Mouse (Mus musculus) lung, embryonic 15.5 days (tissue): ENCODE measurements at regions not wholly inside any gene's neighbourhood (a gene's known extent, or its start where the extent isn't known, plus 50 kb on each side); places are given as distances from the start of the nearest gene placed in this dataset.
"Not testable (repeated sequence)": the region's sequence is repeated elsewhere in the genome, so short reads cannot be mapped to it uniquely, and the experiment has no call there.

Experiments used
- ATAC-seq: fragments of 200-750 bp; cut with Nextera tagmentation; 2 replicates; pipeline ENCODE4 v1.8.0; 2017; ENCODE audit warnings: moderate number of reproducible peaks, borderline replicate concordance; ENCODE audit not compliant: low FRiP score, low TSS enrichment; ENCODE audit errors: extremely low read depth
- H3K27ac ChIP-seq: fragments of 300-500 bp; sonication (generic); 2 replicates; pipeline ENCODE4 v1.5.1; 2015; ENCODE audit warnings: moderate library complexity, mild to moderate bottlenecking, inconsistent platforms
- H3K27me3 ChIP-seq: fragments of 300-500 bp; sonication (generic); 2 replicates; pipeline ENCODE4 v1.6.1; 2015; ENCODE audit warnings: inconsistent platforms
- H3K36me3 ChIP-seq: fragments of 300-500 bp; sonication (generic); 2 replicates; pipeline ENCODE4 v1.6.1; 2015; ENCODE audit warnings: inconsistent platforms
- H3K4me1 ChIP-seq: fragments of 300-500 bp; sonication (generic); 2 replicates; pipeline ENCODE4 v1.6.1; 2015; ENCODE audit warnings: inconsistent platforms
- H3K4me2 ChIP-seq: fragments of 300-500 bp; sonication (generic); 2 replicates; pipeline ENCODE4 v1.6.1; 2015; ENCODE audit warnings: inconsistent platforms, mild to moderate bottlenecking, moderate library complexity
- H3K4me3 ChIP-seq: fragments of 300-500 bp; sonication (generic); 2 replicates; pipeline ENCODE4 v1.5.1; 2015; ENCODE audit warnings: mild to moderate bottlenecking, inconsistent platforms
- H3K9ac ChIP-seq: fragments of 300-500 bp; sonication (generic); 2 replicates; pipeline ENCODE4 v1.6.1; 2015; ENCODE audit warnings: inconsistent platforms
- H3K9me3 ChIP-seq: fragments of 300-500 bp; sonication (generic); 2 replicates; pipeline ENCODE4 v1.6.1; 2016; ENCODE audit warnings: inconsistent platforms
- WGBS: fragments of 180-500 bp; shearing (Covaris S2); methylation state at CpG from one replicate; pipeline ENCODE4 v1.1.7; 2015; 5-methylcytosine and 5-hydroxymethylcytosine counted together

DNA sequence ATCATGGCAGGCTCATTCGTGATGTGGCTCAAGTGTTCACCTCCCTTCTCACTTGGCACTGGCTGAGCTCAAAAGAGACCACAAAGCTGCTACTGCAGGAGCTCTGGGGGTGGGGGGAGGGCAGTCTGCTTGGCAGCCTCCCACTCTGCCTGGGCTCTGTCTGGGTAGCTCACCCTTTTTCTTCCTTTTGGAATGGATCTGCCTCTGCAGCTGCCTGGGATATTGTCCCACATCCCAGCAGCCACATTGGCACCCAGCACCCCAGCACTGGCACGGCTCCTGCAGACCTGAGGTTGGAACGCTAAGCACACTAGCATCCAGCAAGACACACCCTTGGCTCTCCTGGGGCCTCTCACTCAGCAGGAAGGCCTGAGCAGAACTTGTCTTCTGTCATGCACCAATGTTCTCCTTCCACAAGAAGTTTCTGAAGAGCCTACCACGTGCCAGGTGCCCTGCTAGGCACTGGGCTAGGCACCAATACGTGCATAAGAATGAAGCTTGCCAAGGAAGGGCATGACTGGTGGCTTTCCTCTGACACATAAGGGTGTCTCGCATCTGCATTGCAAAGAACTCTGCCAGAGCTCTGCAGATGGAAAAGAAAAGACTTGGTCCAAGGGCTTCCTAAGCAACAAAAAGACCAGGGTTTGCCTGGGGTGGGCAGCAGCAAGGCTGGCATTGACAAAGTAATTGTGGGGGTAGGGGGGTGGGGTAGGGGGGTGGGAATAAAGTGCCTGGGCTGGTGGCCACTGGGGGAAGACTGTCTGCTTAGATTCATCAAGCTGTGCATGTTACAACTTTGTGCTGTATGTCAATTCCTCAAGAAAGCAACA is 112.1 kb upstream of the Sipa1l1 start:
- not testable (repeated sequence) for H3K4me1 ChIP-seq, H3K9me3 ChIP-seq, ATAC-seq, H3K27ac ChIP-seq, H3K4me3 ChIP-seq, H3K36me3 ChIP-seq, H3K4me2 ChIP-seq, H3K27me3 ChIP-seq, H3K9ac ChIP-seq
- no CpG with 5 or more reads among the region's 6 CpGs for WGBS

DNA sequence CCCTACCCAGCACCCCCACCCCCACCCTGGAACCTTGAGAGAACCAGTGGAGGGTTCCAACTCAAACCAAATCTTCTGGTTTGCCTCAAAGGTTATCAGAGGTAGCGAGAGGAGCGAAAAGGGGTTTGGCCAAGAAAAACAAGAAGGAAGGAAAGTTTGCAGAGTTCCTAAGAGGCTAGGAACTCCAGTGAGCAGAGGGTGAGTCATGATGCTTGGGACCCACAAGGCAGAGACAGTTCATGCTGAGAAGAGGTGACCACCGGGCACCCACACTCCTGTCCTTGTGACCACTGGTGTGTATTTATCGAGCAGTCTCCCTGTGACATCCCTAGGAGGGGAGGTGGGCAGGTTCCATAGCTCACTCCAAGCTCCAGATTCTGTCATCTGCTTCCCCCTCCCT is 104.1 kb upstream of the Sipa1l1 start:
- Histone ChIP-seq H3K36me3 (no peaks in the 10 kb centered on the region), H3K27ac (no peak overlapping the region)
- no peak for ATAC-seq

DNA sequence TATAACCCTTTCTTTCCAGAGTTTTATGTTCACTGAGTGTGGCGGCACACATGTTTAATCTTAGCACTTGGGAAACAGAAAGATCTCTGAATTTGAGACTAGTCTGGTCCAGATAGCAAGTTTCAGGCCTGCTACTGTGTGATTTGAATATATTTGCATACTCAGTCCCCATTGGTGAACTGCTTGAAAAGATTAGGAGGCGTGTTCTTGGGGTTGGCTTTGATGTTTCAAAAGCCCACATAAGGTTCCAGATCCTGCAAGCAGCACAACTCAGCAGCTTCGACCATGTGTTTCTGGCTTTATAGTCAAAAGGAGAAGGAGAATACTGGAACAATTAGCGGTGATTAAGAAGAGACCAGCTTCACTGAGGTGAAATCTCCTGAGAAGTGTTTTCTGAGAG is 102.3 kb upstream of the Sipa1l1 start:
- Histone ChIP-seq H3K4me1 (no peaks in the 10 kb centered on the region), H3K9ac (no peak overlapping the region), H3K36me3 (no peaks in the 10 kb centered on the region), H3K9me3 (no peaks in the 10 kb centered on the region), H3K27ac (no peak overlapping the region), H3K27me3 (no peaks in the 10 kb centered on the region), H3K4me2 (no peak overlapping the region), H3K4me3 (no peak overlapping the region)
- WGBS = 38% methylated on average over 4 of the region's 4 CpGs
- ATAC-seq = peak; percentile 39; the same call in 1 of the 2 replicates

More for the DNA sequence above, 104.1 kb upstream of the Sipa1l1 start:
- H3K9ac ChIP-seq = no peak overlapping the region
- H3K9me3 ChIP-seq = no peaks in the 10 kb centered on the region
- H3K27me3 ChIP-seq = no peaks in the 10 kb centered on the region
- no peak overlapping the region for H3K4me2 ChIP-seq
- no peak overlapping the region for H3K4me3 ChIP-seq
- 76% methylated on average over 4 of the region's 4 CpGs for WGBS
- no peaks in the 10 kb centered on the region for H3K4me1 ChIP-seq

DNA sequence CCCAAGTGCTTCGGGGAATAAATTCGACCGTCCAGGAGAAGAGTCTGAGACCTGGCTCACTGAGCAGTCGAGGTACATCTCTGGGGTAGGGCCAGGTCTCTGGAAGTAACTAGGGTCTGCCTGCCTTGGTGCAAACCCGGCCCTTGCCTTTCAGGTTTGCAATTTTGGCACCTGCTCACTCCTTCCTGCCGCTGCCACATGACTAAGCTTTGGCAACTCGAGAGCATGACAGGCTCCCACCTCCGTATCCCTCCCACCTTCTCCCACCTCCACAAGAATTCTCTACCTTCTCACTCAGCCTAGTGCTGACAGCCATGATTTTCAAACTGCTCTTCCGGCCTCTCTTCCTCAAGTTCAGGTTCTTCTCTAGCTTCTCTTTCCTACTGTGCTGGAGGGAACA is 99.5 kb upstream of the Sipa1l1 start:
- ATAC-seq = no peak
- 78% methylated on average over 9 of the region's 9 CpGs for WGBS
- H3K4me1 ChIP-seq = no peaks in the 10 kb centered on the region

DNA sequence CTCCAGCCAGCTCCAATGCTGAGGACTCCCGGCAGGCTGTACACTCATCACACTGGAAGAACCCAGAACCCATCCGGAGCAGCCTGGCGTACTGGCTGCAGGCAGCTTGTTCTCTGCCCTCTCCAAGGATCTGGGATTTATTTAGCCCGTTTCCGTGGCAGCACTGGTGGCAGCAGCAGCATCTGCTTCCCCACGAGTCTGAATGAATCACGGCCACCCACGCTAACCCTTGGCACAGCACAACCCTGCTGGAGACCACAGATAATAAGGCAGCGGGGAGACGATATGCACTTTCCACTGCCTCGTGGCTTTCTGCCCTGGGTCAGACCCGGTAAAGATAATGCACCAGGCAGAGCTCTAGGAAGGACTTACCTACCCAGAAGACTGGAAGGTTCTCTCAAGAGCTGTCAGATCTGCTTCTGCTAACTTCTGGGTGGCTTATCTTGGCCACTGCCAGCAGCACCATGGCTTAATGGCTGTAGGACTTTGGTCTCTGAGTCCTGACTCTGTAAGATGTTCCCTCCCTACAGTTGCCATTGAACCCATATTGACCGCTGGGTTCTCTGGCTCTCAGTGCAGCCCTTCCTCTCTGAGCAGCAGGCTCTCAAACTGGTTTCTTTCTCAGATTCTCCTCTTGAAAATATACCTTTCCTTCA is 96.2 kb upstream of the Sipa1l1 start:
- peaks cover 4% of the 10 kb centered on the region; the same call in 1 of the 2 replicates for H3K4me1 ChIP-seq
- H3K27ac ChIP-seq = no peak overlapping the region
- H3K4me2 ChIP-seq = no peak overlapping the region
- H3K4me3 ChIP-seq = no peak overlapping the region
- H3K27me3 ChIP-seq = no peaks in the 10 kb centered on the region
- H3K9ac ChIP-seq = no peak overlapping the region
- WGBS = 58% methylated on average over 13 of the region's 13 CpGs
- ATAC-seq = no peak
- no peaks in the 10 kb centered on the region for H3K36me3 ChIP-seq
- no peaks in the 10 kb centered on the region for H3K9me3 ChIP-seq

More for the DNA sequence above, 99.5 kb upstream of the Sipa1l1 start:
- no peaks in the 10 kb centered on the region for H3K36me3 ChIP-seq
- no peak overlapping the region for H3K4me2 ChIP-seq
- no peak overlapping the region for H3K9ac ChIP-seq
- H3K9me3 ChIP-seq = no peaks in the 10 kb centered on the region
- no peaks in the 10 kb centered on the region for H3K27me3 ChIP-seq
- H3K27ac ChIP-seq = no peak overlapping the region
- H3K4me3 ChIP-seq = no peak overlapping the region

DNA sequence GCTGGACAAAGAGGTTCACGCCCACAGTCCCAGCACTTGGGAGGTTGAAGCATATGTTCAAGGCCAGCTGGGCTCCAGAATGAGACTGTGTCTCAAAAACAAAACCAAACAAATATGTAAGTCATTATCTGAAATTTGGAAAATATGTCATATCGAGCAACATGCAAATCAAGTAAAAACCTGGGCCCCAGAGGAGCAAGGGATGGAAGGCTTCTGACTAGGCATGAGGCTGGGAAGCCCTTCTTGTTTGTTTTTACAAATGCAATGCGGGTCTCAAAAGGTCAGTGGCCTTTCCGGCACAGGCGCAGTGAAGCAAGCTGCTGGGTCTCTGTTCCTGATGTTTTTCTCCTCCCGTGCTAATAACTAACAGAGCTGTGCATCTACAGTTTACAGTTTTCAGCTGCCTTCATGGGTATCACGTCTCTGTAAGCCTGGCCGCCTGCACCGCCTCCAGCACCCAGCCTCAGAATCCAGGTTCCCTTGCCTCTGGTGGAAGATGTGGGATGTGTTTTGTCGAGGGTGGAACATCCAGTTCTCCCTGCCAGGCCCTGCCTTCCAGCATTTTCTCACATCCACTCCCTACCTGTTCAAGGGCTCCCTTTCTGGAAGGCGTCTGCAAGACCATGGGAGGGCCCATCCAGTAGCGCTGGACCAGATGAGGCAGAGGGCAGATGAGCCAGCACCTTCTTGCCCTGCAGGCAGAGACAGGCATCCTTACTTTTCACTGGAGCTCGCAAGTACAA is 93.5 kb upstream of the Sipa1l1 start:
- Histone ChIP-seq H3K4me1 (peaks cover 4% of the 10 kb centered on the region; the same call in 1 of the 2 replicates), H3K36me3 (no peaks in the 10 kb centered on the region), H3K9me3 (no peaks in the 10 kb centered on the region), H3K27ac (no peak overlapping the region), H3K9ac (no peak overlapping the region), H3K27me3 (no peaks in the 10 kb centered on the region), H3K4me2 (no peak overlapping the region), H3K4me3 (no peak overlapping the region)
- ATAC-seq = no peak
- WGBS = 45% methylated on average over 13 of the region's 13 CpGs

DNA sequence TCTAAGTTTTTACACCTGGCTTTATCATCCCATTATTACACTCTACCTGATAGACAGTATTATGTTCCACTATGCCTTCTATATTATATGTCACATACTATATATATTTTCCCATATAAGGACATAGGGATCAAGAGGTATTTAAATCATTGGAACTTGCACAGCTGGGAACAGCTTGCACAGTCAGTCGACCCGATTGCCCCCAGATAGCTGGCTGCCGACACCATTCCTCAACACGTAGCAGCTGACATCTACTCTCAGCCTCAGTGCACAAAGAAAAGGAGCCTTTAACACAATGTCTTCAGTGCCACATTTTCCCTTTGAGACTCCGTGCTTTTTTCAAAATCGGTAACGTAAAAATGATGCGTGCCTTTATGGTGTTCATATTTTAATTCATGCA is 92.4 kb upstream of the Sipa1l1 start:
- Histone ChIP-seq H3K27ac (no peak overlapping the region), H3K4me3 (no peak overlapping the region), H3K9ac (no peak overlapping the region), H3K4me1 (peaks cover 4% of the 10 kb centered on the region; the same call in 1 of the 2 replicates), H3K36me3 (no peaks in the 10 kb centered on the region), H3K9me3 (no peaks in the 10 kb centered on the region), H3K27me3 (no peaks in the 10 kb centered on the region), H3K4me2 (no peak overlapping the region)
- 61% methylated on average over 8 of the region's 8 CpGs for WGBS
- ATAC-seq = no peak

DNA sequence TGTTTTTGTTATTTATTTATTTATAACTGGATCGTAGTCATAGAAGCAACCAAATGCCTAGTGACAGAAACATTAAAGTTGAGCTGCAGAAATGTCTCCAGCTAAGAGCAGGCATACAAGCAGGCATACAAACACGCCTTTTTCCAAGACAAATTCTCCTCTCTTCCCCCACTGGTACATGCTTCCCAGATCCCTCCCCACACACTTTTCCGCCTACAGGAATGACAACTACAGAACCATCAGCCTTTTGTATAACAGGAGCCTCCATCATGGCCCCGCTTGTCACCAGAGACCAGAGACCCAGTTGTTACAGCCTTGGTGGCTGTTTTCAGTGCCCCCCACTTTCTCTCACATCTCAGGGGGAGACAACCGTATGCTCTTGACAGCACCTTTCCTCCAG is 91.2 kb upstream of the Sipa1l1 start:
- Histone ChIP-seq H3K4me1 (peaks cover 4% of the 10 kb centered on the region; the same call in 1 of the 2 replicates), H3K9ac (no peak overlapping the region), H3K4me2 (no peak overlapping the region), H3K27me3 (no peaks in the 10 kb centered on the region), H3K9me3 (no peaks in the 10 kb centered on the region), H3K27ac (no peak overlapping the region), H3K4me3 (no peak overlapping the region), H3K36me3 (no peaks in the 10 kb centered on the region)
- ATAC-seq = no peak
- WGBS = 81% methylated on average over 5 of the region's 5 CpGs

DNA sequence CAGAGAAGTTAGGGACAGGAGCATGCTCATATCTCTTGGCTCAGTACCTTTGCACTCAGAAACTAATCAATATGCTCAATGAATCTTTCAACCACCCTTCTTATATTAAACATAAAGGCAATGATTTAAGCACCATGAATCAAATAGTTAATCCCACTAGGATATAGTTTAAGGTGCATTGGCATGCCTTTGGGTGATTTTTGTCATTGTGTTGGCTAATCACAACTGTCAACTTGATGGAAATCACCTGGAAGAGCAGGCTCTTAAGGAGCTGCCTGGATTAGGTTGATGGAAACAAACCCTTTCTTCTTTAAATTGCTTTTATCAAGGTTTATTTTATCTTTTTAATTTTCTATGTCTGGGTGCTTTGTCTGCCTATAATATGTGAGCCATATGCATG is 90.4 kb upstream of the Sipa1l1 start:
- Histone ChIP-seq H3K27me3 (no peaks in the 10 kb centered on the region), H3K4me3 (no peak overlapping the region), H3K9ac (no peak overlapping the region), H3K36me3 (no peaks in the 10 kb centered on the region), H3K27ac (no peak overlapping the region), H3K4me2 (no peak overlapping the region), H3K4me1 (peaks cover 4% of the 10 kb centered on the region; the same call in 1 of the 2 replicates), H3K9me3 (no peaks in the 10 kb centered on the region)
- no peak for ATAC-seq

DNA sequence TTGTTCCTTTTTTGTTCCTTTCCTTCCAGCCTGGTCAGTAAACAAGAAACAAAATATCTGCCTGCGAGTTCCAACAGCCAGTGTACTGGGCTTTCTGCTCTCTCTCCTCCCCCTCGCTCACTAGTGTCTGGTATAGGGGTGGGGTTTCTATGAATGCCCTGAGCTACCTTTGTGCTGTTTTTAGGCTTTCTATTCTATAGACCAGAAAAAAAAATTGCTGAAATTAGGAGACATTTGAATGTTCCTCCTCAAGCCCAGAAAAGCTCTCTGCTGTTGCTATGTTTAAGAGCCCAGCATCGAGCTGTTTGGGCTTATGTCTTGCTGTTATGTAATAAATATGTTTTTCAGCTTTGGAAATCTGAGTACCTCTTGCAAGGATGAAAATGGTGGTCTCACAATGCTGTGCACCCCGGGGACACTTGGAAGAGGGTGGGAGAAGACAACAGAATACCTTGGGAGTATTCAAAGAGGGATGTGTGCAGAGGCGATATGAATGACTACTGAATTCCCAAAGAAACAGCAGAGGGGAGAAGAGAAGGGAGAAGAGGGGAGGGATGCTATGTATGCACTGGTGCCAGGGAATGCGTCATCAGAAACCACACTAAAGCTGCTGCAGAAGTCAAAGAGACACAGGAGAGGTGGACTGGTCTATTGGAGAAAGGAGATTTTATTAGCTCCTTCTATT is 88.8 kb upstream of the Sipa1l1 start:
- no peak overlapping the region for H3K27ac ChIP-seq
- no peak overlapping the region for H3K4me2 ChIP-seq
- no peaks in the 10 kb centered on the region for H3K27me3 ChIP-seq
- H3K36me3 ChIP-seq = no peaks in the 10 kb centered on the region
- no peak overlapping the region for H3K9ac ChIP-seq
- H3K4me1 ChIP-seq = peaks cover 4% of the 10 kb centered on the region; the same call in 1 of the 2 replicates
- no peaks in the 10 kb centered on the region for H3K9me3 ChIP-seq
- no peak overlapping the region for H3K4me3 ChIP-seq
- no peak for ATAC-seq
- 81% methylated on average over 6 of the region's 6 CpGs for whole genome bisulfite sequencing

DNA sequence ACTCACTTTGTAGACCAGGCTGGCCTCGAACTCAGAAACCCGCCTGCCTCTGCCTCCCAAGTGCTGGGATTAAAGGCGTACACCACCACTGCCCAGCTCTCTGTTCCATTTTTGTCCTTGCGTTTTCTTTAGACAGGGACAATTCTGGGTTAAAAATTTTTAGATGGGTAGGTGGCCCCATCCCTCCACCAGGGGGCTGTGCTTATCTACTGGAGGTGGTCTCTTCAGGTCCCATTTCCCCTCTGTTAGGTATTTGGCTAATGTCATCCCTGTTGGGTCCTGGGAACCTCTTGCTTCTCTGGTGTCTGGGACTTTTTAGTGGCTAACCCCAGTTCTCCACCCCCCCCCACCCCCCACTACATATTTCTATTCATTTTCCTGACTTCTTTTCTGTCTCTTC is 86.5 kb upstream of the Sipa1l1 start:
- H3K27ac ChIP-seq, H3K4me2 ChIP-seq, ATAC-seq, H3K4me3 ChIP-seq, H3K27me3 ChIP-seq, H3K9me3 ChIP-seq, H3K4me1 ChIP-seq, H3K36me3 ChIP-seq, H3K9ac ChIP-seq: not testable (repeated sequence)
- WGBS = 98% methylated on average over 4 of the region's 4 CpGs
